Mouse (Mus musculus) forebrain, postnatal 0 days (tissue): ENCODE measurements around the gene Ncoa5. TPM values are rescaled to one million over a fixed set of nuclear protein-coding genes. Genes with fewer than 3 reads are reported as not detected.

Experiments
- ATAC-seq: fragments of 200-750 bp; cut with Nextera tagmentation; 2 replicates; pipeline ENCODE4 v1.8.0; 2017; ENCODE audit warnings: mild to moderate bottlenecking, moderate library complexity
- DNase-seq: peaks from one replicate; pipeline ENCODE4 v3.0.0-alpha.2; 2015
- H3K27ac ChIP-seq: fragments of 300-500 bp; sonication (generic); 2 replicates; pipeline ENCODE4 v1.5.1; 2014; ENCODE audit warnings: low read depth, mild to moderate bottlenecking, antibody characterized with exemption, low read length, moderate library complexity, mixed read lengths
- H3K27me3 ChIP-seq: fragments of 300-500 bp; sonication (generic); 2 replicates; pipeline ENCODE4 v1.6.1; 2014; ENCODE audit warnings: mild to moderate bottlenecking, low read length, mixed read lengths; ENCODE audit not compliant: insufficient read depth
- H3K36me3 ChIP-seq: fragments of 300-500 bp; sonication (generic); 2 replicates; pipeline ENCODE4 v1.6.1; 2014; ENCODE audit warnings: mild to moderate bottlenecking, moderate library complexity; ENCODE audit not compliant: insufficient read depth
- H3K4me1 ChIP-seq: fragments of 300-500 bp; sonication (generic); 2 replicates; pipeline ENCODE4 v1.6.1; 2014; ENCODE audit warnings: antibody characterized with exemption; ENCODE audit not compliant: insufficient read depth
- H3K4me2 ChIP-seq: fragments of 300-500 bp; sonication (generic); 2 replicates; pipeline ENCODE4 v1.6.1; 2014; ENCODE audit warnings: low read depth, mild to moderate bottlenecking, moderate library complexity
- H3K4me3 ChIP-seq: fragments of 300-500 bp; sonication (generic); 2 replicates; pipeline ENCODE4 v1.5.1; 2014; ENCODE audit warnings: low read depth, low read length, mixed read lengths
- H3K9ac ChIP-seq: fragments of 300-500 bp; sonication (generic); 2 replicates; pipeline ENCODE4 v1.6.1; 2014; ENCODE audit warnings: mild to moderate bottlenecking
- H3K9me3 ChIP-seq: fragments of 300-500 bp; sonication (generic); 2 replicates; pipeline ENCODE4 v1.6.1; 2016; ENCODE audit warnings: low read length
- CTCF ChIP-seq: sonication (generic); IDR thresholded peaks from 2 replicates; pipeline ENCODE4 v1.5.1; 2016; ENCODE audit warnings: antibody characterized with exemption, control low read depth, low read depth
- WGBS: fragments of 180-500 bp; shearing (Covaris S2); extraction: QIAGEN DNeasy Blood & Tissue Kit; methylation state at CpG from one replicate; pipeline ENCODE4 v1.1.7; 2014; 5-methylcytosine and 5-hydroxymethylcytosine counted together
- polyA plus RNA-seq: library from polyadenylated mRNA; unstranded; fragments of >200 nt; fragmentation: Nextera tagmentation; extraction: Ambion mirVana; gene quantifications from 2 replicates; pipeline ENCODE4 v1.2.1, GENCODE M21; 2015
- total RNA-seq: library from RNA; depleted of rRNA; stranded (reverse); fragments of >200 nt; gene quantifications from 2 replicates; pipeline ENCODE4 v1.2.3, GENCODE M21; 2014

Gene Ncoa5
- total and polyA plus RNA-seq, 2 experiments from 2014 or later, result 64.4 to 96.3 TPM

DNA sequence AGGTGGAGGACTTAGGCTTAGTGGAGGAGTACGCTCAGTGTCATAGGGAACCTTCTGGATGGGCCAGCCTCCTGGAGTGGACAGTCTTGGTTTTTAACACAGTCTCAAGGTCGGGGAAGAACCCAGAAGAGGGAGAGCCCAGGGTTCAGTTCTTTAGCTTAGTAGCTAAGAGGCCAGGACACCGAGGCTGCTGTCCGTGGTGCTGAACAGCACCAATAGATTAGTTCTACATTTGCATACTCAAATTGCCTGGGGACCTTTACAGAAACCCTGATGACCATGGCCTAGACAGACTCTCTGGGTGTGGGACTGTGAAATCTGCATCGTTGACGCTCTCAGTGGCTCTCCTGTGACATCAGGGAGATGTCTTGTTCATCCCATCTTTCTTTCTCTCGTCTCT, 54.9 kb downstream of the Ncoa5 start:
- DNase-seq, result no peak
- Histone ChIP-seq H3K9me3 (no peaks in the 10 kb centered on the region), H3K4me1 (no peaks in the 10 kb centered on the region), H3K36me3 (peaks cover 6% of the 10 kb centered on the region; the same call in 1 of the 2 replicates), H3K4me2 (no peak overlapping the region), H3K27me3 (no peaks in the 10 kb centered on the region), H3K27ac (no peak overlapping the region), H3K4me3 (no peak overlapping the region), H3K9ac (no peak overlapping the region)
- 20% methylated on average over 7 of the region's 7 CpGs for WGBS
- no peak for TF ChIP-seq CTCF
- no peak for ATAC-seq

- Histone ChIP-seq H3K36me3 (no peaks in the 10 kb centered on the region), H3K4me1 (peaks cover 8% of the 10 kb centered on the region; the same call in 1 of the 2 replicates), H3K4me3 (no peak overlapping the region), H3K9me3 (no peaks in the 10 kb centered on the region), H3K27me3 (no peaks in the 10 kb centered on the region; the same call in 1 of the 2 replicates), H3K9ac (no peak overlapping the region), H3K27ac (no peak overlapping the region), H3K4me2 (no peak overlapping the region)
- WGBS, result 64% methylated on average over 6 of the region's 6 CpGs
- no peak for TF ChIP-seq CTCF
- no peak for DNase-seq
- no peak for ATAC-seq
Observed at GRCm38 (mm10) chr2:164975611-164976010, 59.1 kb downstream of the Ncoa5 start.

DNA sequence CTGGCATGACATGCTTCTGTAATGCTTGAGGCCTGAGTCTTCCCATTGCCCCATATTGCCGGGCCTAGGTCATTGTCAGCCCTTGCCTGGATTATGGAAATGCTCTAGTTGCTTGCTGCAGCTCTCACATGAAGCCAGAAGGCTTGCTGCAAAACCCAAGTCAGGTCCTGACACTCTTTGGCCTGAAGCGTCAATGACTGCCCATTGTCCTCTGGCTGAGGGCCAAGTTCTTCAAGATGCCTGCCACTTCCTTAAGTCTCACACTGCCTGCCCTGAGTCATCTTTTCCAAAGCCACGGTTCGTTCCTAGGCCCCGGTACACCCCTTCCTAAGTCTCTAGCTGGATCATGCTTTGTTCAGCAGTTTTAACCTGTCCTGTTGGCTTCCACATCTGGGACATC, 62.0 kb downstream of the Ncoa5 start:
- 67% methylated on average over 5 of the region's 5 CpGs for WGBS
- no peak overlapping the region for H3K4me3 ChIP-seq
- peaks cover 9% of the 10 kb centered on the region; the same call in 1 of the 2 replicates for H3K27me3 ChIP-seq
- peaks cover 15% of the 10 kb centered on the region for H3K4me1 ChIP-seq
- DNase-seq (no peak), ATAC-seq (no peak)
- no peak for TF ChIP-seq CTCF
- no peak overlapping the region for H3K9ac ChIP-seq
- no peaks in the 10 kb centered on the region for H3K36me3 ChIP-seq
- no peaks in the 10 kb centered on the region for H3K9me3 ChIP-seq
- no peak overlapping the region for H3K4me2 ChIP-seq
- H3K27ac ChIP-seq, result no peak overlapping the region

DNA sequence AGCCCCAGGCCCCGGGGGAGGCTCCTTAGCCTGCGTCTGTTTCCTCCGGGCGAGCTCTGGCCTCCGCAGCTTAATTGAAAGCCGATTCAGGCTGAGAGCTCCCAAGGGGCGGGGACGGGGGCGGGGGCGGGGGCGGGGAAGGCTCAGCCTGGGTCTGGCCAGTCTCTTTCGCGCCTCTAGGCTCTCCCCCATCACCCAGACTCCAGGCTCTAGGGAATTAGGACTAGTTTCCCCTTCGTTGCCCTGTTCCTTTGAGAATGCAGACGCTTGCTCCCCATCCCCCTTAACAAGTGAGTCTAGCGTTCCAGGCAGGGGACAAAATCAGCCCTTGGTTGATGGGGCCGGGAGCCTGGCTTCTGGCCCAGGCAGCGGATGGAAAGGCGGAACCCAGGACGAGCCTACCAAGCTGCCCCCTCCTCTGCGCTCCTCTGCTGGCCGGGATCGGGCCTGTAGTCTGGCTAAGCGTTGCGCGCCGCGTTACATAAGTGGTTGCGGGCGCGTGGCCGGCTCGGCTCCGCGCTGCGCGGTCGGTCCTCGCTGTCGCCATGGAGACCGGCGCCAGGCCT, 64.0 kb downstream of the Ncoa5 start:
- TF ChIP-seq CTCF, result no peak
- ATAC-seq (peak; percentile 58), DNase-seq (peak; percentile 75)
- Histone ChIP-seq H3K4me3 (peak overlapping the region; percentile 59), H3K27me3 (peaks cover 14% of the 10 kb centered on the region; the same call in 1 of the 2 replicates), H3K9me3 (no peaks in the 10 kb centered on the region), H3K27ac (no peak overlapping the region; the same call in 1 of the 2 replicates), H3K36me3 (no peaks in the 10 kb centered on the region), H3K4me2 (peak overlapping the region; percentile 79), H3K4me1 (peaks cover 18% of the 10 kb centered on the region), H3K9ac (peak overlapping the region; percentile 50)
- WGBS, result under 1% methylated on average over 41 of the region's 42 CpGs

DNA sequence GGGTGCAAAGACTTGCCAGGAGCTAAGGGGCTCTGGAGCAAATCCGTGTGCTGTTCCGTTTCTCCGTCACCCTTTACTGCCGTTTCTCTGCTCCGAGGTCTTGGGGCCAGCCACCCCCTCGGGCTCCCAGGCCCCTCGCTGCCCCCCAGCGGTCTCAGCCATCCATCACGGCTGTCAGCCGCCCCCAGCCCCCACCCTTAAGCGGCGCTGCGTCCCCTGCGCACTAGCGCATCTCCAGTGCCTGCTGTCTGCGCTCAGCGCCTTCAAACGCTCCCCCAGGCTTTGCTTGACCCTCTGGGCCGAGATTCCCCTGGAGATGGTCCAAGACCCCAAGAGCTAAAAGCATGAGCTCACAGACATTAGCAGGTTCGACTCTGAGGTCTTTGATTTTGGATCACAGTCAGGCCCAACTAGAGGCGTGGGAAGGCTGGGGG, 65.3 kb downstream of the Ncoa5 start:
- 2% methylated on average over 21 of the region's 21 CpGs for WGBS
- peaks cover 14% of the 10 kb centered on the region; the same call in 1 of the 2 replicates for H3K27me3 ChIP-seq
- peak overlapping the region; percentile 68 for H3K9ac ChIP-seq
- H3K4me3 ChIP-seq, result peak overlapping the region; percentile 59
- H3K4me2 ChIP-seq, result peak overlapping the region; percentile 79
- DNase-seq (no peak), ATAC-seq (no peak)
- no peaks in the 10 kb centered on the region for H3K9me3 ChIP-seq
- no peaks in the 10 kb centered on the region for H3K36me3 ChIP-seq
- TF ChIP-seq CTCF, result peak; percentile 17
- no peak overlapping the region for H3K27ac ChIP-seq
- peaks cover 27% of the 10 kb centered on the region for H3K4me1 ChIP-seq

DNA sequence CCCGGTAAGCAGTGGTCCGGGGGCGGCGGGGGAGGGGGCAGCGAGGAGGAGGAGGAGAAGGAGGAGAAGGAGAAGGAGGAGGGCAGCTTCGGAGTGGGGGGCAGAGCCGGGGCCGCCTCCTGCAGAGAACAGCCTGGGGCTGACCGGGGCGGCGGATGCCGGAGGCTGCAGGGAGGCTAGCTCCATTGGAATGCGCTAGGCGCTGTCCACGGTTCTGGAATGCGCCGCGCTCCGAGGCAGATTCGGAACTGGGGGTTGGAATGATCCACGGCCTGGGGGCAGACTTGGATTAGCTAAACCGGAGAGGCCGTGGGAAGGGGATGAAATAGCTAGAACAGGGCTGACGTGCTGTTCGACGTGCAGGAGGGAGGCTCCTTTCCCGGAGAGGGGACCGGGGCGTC, 66.2 kb downstream of the Ncoa5 start:
- peak; percentile 62 for DNase-seq
- WGBS, result under 1% methylated on average over 27 of the region's 29 CpGs
- Histone ChIP-seq H3K27ac (peak overlapping the region; percentile 84), H3K27me3 (peaks cover 14% of the 10 kb centered on the region; the same call in 1 of the 2 replicates), H3K9me3 (no peaks in the 10 kb centered on the region), H3K9ac (peak overlapping the region; percentile 68), H3K4me3 (peak overlapping the region; percentile 59), H3K4me1 (peaks cover 28% of the 10 kb centered on the region), H3K36me3 (no peaks in the 10 kb centered on the region), H3K4me2 (peak overlapping the region; percentile 79)
- 0 out of 2 replicates have a peak, but pooled peaks have one; percentile 4 for TF ChIP-seq CTCF
- ATAC-seq, result peak; percentile 36

DNA sequence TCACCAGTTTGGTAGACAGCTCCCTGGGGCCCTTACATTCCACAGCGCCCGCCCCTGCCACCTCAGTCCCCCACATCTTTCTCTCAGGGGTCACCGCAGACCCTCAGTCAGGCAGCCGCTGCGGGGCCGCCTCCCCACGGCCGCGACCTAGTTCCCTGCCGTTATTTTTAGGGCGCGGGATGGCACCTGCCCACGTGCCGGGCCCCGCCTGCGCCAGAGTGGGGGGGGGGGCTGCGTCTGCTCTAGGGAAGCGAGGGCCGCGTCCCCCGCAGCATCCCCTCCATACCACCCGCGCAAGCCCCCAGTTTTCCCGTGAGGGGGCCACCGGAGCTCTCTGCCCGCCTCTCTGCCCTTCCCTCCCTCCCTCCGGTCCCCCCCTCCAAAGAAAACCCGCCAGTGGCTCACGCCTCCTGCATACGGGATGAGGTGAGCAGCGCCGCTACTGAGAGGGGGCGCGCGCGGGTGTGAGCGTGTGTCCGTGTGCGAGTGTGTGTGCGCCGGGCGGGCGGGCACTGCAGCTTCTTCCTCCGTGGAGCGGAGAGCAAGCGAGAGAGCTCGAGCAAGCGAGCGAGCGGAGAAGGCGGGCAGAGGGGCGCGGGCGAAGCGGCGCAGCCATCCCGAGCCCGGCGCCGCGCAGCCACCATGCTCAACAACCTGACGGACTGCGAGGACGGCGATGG, 66.8 kb downstream of the Ncoa5 start:
- Histone ChIP-seq H3K4me3 (peak overlapping the region; percentile 59), H3K9ac (peak overlapping the region; percentile 68), H3K4me2 (peak overlapping the region; percentile 79), H3K36me3 (no peaks in the 10 kb centered on the region), H3K27ac (peak overlapping the region; percentile 84), H3K4me1 (peaks cover 28% of the 10 kb centered on the region), H3K9me3 (no peaks in the 10 kb centered on the region), H3K27me3 (peaks cover 14% of the 10 kb centered on the region; the same call in 1 of the 2 replicates)
- under 1% methylated on average over 61 of the region's 65 CpGs for WGBS
- ATAC-seq (peak; percentile 66), DNase-seq (peak; percentile 81)
- peak; percentile 50 for TF ChIP-seq CTCF
